Mouse (Mus musculus) spleen, postnatal 0 days (tissue): ENCODE measurements around the gene Unc93b1. TPM values are rescaled to one million over a fixed set of nuclear protein-coding genes. Genes with fewer than 3 reads are reported as not detected.

ENCODE experiments used
- polyA plus RNA-seq: library from polyadenylated mRNA; unstranded; fragments of >200 nt; fragmentation: Nextera tagmentation; extraction: Ambion mirVana; gene quantifications from 2 replicates; pipeline ENCODE4 v1.2.1, GENCODE M21; 2015

Unc93b1 gene
- polyA plus RNA-seq, result 48.2 and 70.6 TPM in 2 replicates

DNA sequence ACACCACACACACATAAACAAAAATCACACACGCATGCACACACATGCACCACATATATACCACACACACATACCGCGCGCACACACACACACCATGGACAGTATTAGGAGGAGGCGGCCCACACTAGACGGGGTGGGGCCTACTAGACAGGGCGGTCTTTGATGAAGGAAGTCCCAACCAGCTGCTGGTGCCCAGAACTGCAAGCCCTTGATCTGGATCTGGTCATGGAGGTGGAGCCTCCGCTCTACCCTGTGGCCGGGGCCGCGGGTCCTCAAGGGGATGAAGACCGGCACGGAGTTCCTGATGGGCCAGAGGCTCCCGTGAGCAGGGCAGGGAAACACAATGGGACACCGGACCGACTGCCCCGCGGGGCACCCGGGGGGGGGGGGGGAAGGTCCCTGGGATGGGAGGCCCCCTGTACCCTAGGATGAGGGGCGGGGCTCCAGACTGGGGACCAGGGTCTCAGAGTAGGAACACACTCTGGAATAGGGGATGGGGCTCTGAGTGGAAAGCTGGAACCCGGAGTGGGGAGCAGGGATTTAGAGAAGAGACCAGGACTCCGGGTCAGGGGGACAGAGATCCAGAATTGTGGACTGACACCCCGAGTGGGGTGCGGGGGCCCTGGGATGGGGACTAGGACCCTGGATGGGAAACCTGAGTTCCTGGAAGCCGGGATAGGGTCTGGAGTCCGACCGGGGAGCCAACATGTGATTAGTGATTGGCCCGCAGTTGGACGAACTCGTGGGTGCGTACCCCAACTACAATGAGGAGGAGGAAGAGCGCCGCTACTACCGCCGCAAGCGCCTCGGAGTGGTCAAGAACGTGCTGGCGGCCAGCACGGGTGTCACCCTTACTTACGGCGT is at the start of gene Unc93b1:
Gene Unc93b1 (plus strand): TSS at position 155 of the 864 bp plus-strand sequence.

DNA sequence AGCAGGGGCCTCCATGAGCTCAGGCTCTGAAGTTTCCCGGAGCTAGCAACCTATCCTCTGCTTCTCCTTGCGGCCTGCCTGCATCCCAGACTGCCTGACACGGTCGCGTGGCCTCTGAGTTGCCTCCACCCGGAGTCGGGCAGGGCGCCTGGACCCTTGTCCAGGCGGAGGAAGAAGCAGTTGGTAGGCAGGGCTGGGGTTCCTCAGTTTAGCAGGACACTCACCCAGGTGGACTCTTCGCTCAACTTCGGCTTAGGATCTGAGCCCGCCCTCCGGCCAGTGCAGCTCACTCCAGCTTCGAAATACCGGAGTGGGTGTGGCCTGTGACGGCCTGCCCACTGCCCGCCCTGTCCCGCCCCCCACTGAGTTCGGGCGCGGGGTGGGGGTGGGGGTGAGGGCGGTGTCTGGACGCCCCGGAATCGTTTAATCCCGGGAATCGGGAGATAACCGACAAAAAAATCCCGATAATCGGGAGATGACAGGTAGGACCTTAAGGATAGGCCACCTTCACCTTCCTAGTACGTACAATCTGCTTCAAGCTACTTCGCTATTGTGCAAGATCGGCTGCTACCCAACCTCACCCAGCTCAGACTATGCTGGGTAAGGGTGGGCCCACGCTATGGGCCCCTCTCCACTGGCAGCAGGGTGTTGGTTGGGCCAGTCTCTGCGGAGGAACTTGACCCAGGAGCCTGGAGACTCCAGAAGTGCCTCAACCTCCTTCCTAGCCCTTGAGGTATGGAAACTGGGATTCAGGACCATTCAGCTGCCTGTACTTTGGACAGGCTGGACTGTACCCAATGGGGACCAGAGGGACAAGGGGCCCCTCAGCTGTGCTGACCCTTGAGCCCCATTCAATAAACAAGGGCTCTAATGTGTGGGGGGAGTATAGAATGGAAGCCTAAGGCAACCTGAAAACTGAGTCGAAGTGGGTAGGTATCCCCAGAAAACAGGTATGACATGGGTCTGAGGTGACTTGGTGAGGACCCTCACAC is 27.9 kb upstream of the Unc93b1 start, which contains the start of gene Tcirg1:
Gene Tcirg1 (minus strand): TSS at position 339 of the 992 bp plus-strand sequence.

DNA sequence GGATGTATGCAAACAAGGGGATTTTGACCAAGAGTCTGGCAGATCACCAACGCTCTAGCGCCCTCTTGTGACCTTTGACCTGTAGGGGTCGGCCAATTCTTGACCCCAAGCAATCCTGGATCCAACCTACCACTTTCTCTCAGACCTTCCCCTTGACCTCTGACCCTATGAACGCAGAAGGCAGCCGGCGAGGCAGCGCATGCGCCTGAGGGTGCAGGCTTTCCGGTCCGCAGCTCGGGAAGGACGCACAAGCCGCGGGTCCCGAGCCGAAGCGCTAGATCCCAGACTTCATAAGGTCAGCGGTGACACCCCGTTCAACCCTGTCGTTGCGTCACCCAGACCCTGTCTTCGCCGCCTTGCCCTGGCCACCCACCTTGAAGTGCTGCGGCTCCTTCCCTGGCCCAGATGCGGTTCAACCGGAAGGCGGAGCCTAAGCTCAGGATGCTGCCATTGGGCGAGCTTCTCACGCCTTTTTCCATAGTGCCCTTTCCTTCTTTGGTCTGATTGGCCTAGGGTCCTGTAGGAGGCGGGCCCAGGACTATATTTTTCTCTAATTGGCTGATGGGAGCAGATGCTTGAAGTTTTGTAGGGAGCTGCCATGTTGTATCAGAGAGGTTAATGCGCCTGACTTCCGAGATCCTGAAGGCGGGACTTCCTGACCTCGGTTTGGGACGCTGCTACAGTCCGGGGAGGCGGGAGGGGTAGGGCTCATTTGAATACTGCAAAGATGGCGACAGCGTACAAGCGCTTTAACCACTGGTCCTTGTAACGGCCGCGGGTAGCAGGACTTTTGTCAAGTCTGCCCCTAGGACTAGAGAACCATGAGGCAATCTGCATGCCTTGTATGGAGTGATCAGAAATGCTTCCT is 22.4 kb upstream of the Unc93b1 start, which contains the start of gene Ndufs8:
Gene Ndufs8 (minus strand): TSS at position 438 of the 868 bp plus-strand sequence.

DNA sequence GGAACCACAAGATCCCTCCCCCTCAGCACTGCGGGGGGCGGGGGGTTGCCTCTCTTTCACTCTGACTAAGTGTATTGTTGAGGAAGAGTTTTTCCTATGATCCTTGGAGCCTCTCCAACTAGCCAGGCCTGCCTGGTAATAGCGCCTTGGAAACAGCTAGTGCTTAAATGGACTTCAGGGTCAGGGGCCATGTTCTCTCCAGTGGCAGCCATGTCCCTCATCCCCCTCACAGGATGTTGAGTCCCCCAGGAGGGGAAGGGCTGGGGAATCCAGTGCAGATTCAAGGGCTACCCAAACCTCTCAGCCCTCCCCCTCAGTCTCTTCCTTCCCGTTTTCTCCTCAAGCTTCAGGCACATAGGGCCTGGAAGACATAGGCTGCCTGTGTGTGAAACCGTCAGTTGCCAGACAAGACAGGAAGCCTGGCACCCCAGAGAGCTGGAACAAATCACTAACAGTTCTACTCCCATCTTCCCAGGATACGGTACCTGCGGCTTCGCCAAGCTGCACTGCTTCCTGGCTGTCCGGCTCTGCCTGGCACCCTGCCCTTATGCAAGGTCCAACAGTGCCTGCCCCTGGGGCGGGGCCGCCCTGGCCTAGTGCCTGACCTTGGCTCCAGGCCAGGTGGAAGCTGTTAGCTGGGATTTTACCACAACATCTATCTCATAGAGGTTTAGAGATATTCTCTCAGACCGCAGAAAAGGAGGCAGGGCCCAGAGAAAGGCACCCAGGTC is 5.6 kb upstream of the Unc93b1 start, which contains the start of gene Aldh3b1:
Gene Aldh3b1 (minus strand): TSS at position 598 of the 731 bp plus-strand sequence.

DNA sequence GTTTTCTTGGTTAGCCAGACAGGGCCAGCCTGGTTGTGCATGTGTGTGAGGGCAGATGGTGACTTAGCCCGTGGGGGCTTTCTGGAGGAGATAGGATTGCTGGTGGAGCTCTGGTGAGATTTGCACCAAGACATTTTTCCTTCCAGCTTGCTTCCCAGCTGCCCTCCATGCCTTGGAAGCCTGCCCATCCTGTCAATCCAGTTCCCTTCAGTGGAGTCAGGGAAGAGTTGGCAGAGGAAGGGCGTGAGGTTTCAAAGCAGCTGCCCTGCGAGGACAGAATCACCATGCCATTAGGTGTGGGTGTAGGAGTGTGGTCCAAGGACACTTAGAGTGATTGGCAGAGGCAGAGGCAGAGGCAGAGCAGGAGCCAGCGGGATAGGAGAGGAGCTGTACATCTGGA is 23.5 kb downstream of the Unc93b1 start, which contains the start of gene Aldh3b3:
Gene Aldh3b3 (plus strand): TSS at position 176 of the 400 bp plus-strand sequence.

DNA sequence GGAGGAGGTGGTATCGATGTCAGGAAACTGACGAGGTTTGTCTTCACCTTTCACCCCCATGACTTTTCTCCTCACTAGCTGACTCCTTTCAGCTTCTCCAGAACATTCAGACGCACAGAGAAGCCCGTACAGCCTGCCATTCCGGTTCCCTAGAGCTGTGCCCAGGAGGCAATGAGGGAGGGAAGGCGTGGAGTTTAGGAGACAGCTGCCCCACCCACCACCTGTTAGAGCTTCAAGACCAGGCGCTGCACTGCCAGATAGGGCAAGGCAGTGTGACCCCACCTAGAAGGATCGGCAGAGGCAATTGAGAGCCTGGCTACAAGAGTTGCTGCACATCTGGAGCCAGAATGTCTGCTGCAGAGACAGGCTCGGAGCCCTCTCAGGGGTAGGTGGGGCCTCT is 37.2 kb downstream of the Unc93b1 start, which contains the start of gene Aldh3b2:
Gene Aldh3b2 (plus strand): TSS at position 100 of the 400 bp plus-strand sequence.

DNA sequence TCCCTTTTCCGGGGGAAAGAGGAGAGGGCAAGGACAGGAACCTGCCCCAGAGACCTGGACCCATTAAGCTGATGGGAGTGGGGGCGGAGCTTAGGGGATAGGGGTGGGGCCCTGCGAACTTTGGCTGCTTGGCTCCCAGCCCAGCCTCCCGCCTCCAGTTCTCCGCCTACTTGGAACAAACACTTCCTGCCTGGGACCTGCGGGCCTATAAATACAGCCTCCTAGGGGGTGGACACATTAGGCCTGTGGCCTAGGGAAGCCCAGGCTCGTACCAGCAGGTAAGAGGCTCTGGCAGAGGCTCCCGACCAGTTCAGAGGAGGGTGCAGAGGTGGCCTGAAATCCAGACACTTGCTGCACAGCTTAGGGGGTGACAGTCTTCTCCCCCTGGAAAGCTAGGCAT is 51.3 kb downstream of the Unc93b1 start, which contains the start of gene Acy3:
Gene Acy3 (plus strand): TSS at position 237 of the 400 bp plus-strand sequence.

DNA sequence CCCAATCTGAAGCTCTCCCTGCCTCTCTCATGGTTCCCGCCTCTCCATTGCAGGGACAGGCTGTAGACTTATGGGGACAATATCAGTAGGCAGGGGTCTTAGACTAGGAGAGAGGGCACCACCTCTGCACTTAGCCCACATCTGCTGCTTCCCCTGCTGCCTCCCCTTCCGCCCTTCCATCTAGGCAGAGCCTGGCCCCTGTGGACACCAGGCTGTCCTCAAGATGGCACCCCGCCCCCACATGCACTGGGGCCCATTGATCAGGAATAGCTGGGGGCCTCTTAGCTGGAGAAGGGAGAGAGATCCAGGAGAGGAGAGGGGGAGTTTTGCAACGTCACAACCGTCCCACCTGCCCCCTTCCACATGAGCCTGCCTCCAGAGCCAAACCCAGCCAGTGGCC is 57.4 kb downstream of the Unc93b1 start, which contains the start of gene Tbx10:
Gene Tbx10 (plus strand): TSS at position 337 of the 400 bp plus-strand sequence.

Other genes with a start within 250 kb of the Unc93b1 start
- 1.6 and 2.3 TPM in 2 replicates for gene Lrp5, start 248.6 kb upstream of the Unc93b1 start, polyA plus RNA-seq
- gene 1810055G02Rik, start 226.9 kb upstream of the Unc93b1 start, polyA plus RNA-seq, result 8.9 and 10.1 TPM in 2 replicates
- gene Kmt5b, start 167.8 kb upstream of the Unc93b1 start, polyA plus RNA-seq, result 9.7 and 11.8 TPM in 2 replicates
- gene Chka, start 83.4 kb upstream of the Unc93b1 start, polyA plus RNA-seq, result 11.0 and 14.0 TPM in 2 replicates
- 23.3 and 40.3 TPM in 2 replicates for gene Tcirg1, start 28.1 kb upstream of the Unc93b1 start, polyA plus RNA-seq
- gene Ndufs8, start 22.4 kb upstream of the Unc93b1 start, polyA plus RNA-seq, result 167 and 176 TPM in 2 replicates
- 12.5 and 18.9 TPM in 2 replicates for gene Aldh3b1, start 5.4 kb upstream of the Unc93b1 start, polyA plus RNA-seq
- 0.08 and 0.15 TPM in 2 replicates for gene Aldh3b3, start 23.5 kb downstream of the Unc93b1 start, polyA plus RNA-seq
- 0.45 and 0.91 TPM in 2 replicates for gene Aldh3b2, start 37.1 kb downstream of the Unc93b1 start, polyA plus RNA-seq
- 7.9 and 9.8 TPM in 2 replicates for gene Acy3, start 51.4 kb downstream of the Unc93b1 start, polyA plus RNA-seq
- gene Tbx10, start 57.6 kb downstream of the Unc93b1 start, polyA plus RNA-seq, result 0.06 TPM in 1 of 2 replicates, not detected in the other
- 20.8 and 22.9 TPM in 2 replicates for gene Nudt8, start 65.4 kb downstream of the Unc93b1 start, polyA plus RNA-seq
- gene Gm49405, start 65.4 kb downstream of the Unc93b1 start, polyA plus RNA-seq, result 0.71 and 0.87 TPM in 2 replicates
- 1.3 and 1.6 TPM in 2 replicates for gene Doc2g, start 68.1 kb downstream of the Unc93b1 start, polyA plus RNA-seq
- 162 and 170 TPM in 2 replicates for gene Ndufv1, start 77.6 kb downstream of the Unc93b1 start, polyA plus RNA-seq
- 309 and 335 TPM in 2 replicates for gene Gstp1, start 102.8 kb downstream of the Unc93b1 start, polyA plus RNA-seq
- gene Gstp2, start 110.8 kb downstream of the Unc93b1 start, polyA plus RNA-seq, result 7.4 and 12.0 TPM in 2 replicates
- 30.1 and 31.1 TPM in 2 replicates for gene Gstp3, start 124.4 kb downstream of the Unc93b1 start, polyA plus RNA-seq
- gene Cabp2, start 146.4 kb downstream of the Unc93b1 start, polyA plus RNA-seq, result 0.19 TPM in 1 of 2 replicates, not detected in the other
- 172 and 193 TPM in 2 replicates for gene Cdk2ap2, start 162.0 kb downstream of the Unc93b1 start, polyA plus RNA-seq
- gene Pitpnm1, start 164.8 kb downstream of the Unc93b1 start, polyA plus RNA-seq, result 16.6 and 22.5 TPM in 2 replicates
- gene Aip, start 190.7 kb downstream of the Unc93b1 start, polyA plus RNA-seq, result 46.8 and 51.7 TPM in 2 replicates
- not detected in 2 replicates for gene Gpr152, start 204.6 kb downstream of the Unc93b1 start, polyA plus RNA-seq
- 0.34 and 0.51 TPM in 2 replicates for gene Cabp4, start 208.8 kb downstream of the Unc93b1 start, polyA plus RNA-seq
- gene Coro1b, start 213.4 kb downstream of the Unc93b1 start, polyA plus RNA-seq, result 83.9 and 109 TPM in 2 replicates
- gene Ptprcap, start 218.4 kb downstream of the Unc93b1 start, polyA plus RNA-seq, result 54.1 and 74.8 TPM in 2 replicates
- gene Rps6kb2, start 228.2 kb downstream of the Unc93b1 start, polyA plus RNA-seq, result 30.1 and 37.0 TPM in 2 replicates
- 2.5 and 3.6 TPM in 2 replicates for gene Carns1, start 240.3 kb downstream of the Unc93b1 start, polyA plus RNA-seq